Mouse (Mus musculus) testis, adult 2 months (tissue): ENCODE results near the gene Tnni1.

Source experiments
- CTCF ChIP-seq: fragments of 200-500 bp; IDR thresholded peaks from 2 replicates; pipeline ENCODE4 v1.5.1; 2012; ENCODE audit warnings: low read depth, mild to moderate bottlenecking, inconsistent platforms, low read length, moderate library complexity; ENCODE audit not compliant: control insufficient read depth, insufficient read depth, insufficient replicate concordance
- POLR2A ChIP-seq: fragments of 200-500 bp; IDR thresholded peaks from 2 replicates; pipeline ENCODE4 v1.6.1; 2012; ENCODE audit warnings: low read depth, mild to moderate bottlenecking, inconsistent platforms, low read length, moderate library complexity; ENCODE audit not compliant: control insufficient read depth

DNA sequence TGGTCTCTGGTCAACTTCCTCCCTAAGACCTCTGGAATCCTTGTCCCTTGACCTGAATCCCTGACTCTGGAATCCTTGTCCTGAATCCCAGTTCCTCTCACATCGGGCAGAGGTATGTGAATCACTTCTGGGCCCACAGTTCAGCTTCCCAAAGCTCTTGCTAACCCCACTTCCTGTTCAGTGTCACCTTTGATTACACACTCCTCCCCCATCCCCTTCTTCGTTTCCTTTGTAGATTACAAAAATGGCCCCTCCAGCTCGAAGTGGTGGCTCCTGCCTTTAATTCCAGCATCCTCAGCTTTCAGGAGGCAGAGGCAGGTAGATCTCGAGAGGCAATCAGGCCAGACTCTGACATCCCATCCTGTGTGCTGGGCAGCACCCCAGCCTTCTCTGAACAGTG is 38.4 kb downstream of the Tnni1 start:
- TF ChIP-seq POLR2A (no peak), CTCF (no peak)
